Mouse (Mus musculus) retina, adult 2 months (tissue): ENCODE results near the gene Cdhr1.

ENCODE experiments used
- DNase-seq: peaks from one replicate; pipeline ENCODE4 v3.0.0-alpha.2; 2012; ENCODE audit warnings: low read depth, low spot score

Cdhr1 gene

DNA sequence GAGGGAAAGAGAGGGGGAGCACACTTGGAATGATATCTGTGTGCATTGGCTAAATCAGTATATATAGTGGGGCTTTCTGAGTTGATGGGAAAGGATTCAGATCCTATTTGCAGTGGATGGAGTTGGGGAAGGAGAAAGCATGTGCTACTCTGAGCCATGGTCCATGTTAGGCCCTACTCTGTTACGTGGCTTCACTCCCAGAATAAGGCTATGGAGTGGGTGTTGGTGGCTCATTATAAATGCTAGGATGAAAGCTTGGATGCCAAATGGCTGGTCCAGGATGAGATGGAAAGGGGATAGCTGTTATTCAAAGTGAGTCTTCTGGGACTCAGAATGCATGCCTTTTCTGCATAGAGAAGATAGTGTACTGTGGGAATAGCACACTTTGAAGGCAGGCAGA lies 17.4 kb downstream of the Cdhr1 start:
- no peak for DNase-seq

DNA sequence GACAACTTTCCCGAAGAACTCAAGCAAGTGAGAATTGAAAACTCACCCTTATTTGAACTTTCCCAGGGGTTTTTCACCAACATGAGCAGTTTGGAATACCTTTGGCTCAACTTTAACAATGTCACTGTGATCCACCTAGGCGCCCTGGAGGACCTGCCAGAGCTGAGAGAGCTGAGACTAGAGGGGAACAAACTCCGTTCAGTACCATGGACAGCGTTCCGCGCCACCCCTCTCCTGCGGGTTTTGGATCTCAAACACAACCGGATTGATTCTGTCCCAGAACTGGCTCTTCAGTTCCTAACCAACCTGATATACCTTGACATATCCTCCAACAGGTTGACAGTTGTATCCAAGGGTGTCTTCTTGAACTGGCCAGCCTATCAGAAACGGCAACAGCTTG lies 29.6 kb downstream of the Cdhr1 start:
- DNase-seq, result no peak

DNA sequence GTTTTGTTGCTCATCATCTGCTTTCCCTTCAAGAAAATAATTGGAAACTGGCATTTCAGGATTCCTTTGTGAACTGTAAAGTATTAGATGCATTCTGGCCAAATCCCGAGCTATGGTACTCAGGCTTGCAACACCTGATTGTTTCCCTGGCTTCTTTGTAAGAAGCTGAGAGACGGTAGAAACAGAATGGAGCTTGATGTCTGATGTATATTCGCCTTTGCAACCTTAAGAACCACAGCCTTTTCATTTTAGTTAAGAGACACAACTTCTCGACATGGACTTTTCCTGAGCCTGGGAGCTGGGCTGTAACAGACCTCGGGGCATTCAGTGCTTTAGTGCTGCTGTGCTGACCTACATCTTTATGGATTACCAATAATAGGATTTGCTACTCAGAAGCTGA lies 30.5 kb downstream of the Cdhr1 start, which contains the start of gene Lrit2:
Gene Lrit2 (plus strand): TSS at position 301 of the 400 bp plus-strand sequence.
- DNase-seq, result peak; percentile 65

DNA sequence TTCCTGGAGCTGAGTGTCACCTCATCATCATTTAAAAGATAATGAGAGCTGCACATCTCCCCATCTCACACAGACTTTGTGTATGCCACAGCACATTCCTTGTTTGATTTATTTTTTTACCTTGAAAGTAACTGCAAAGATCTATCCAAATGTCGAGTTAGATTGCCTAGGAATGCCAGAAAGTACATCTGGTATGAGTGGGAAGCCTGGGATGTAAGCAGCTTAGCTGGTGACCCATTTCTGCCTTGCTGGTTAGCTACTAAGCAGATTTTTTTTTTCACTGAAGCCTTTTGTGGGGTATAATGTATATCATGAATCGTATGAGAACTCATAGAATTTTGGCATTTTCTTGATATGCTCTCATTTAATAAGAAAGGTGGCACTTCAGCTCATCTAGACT lies 31.5 kb downstream of the Cdhr1 start:
- DNase-seq, result no peak

DNA sequence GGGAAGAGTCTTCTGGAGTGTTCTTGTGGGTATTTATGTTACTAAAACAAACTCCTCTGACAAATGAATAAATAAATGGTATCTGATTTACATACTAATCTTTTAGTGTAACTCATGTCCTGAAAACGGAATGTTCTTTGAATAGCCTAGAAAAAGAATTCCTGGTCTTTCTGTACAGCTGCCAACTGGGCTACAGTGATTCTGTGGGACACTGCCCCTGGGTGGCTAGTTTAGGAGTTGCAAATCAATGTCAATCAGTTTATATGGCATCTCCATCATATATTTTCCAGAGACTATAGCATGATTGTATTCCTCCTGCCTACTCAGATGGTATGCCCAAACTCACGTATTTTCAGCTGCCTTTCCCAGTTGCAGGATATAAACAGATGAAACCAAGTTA lies 33.3 kb downstream of the Cdhr1 start:
- DNase-seq, result no peak

DNA sequence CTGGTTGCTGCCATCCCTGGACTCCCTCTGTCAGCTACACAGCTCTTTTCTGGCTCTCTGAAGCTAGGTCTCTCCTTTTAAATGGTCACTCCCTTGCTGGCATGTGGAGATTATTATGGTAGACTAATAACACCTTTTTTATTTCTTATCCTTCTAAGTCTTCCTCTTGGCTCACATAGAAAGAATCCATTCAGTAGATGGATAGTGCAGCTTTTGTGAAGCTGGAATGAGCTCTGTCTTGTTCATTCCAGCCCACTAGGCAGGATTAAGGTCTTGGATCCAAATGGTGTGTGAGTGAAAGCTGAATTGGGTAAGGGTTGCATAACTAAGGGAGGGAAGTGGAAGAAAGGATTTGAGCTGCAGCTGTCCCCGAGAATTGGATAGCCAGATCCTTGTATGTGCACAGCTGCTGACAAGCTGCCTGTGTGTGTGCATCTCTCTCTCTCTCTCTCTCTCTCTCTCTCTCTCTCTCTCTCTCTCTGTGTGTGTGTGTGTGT lies 49.2 kb downstream of the Cdhr1 start, which contains the start of gene Rgr:
Gene Rgr (minus strand): TSS at position 51 of the 497 bp plus-strand sequence.
- DNase-seq, result no peak

DNA sequence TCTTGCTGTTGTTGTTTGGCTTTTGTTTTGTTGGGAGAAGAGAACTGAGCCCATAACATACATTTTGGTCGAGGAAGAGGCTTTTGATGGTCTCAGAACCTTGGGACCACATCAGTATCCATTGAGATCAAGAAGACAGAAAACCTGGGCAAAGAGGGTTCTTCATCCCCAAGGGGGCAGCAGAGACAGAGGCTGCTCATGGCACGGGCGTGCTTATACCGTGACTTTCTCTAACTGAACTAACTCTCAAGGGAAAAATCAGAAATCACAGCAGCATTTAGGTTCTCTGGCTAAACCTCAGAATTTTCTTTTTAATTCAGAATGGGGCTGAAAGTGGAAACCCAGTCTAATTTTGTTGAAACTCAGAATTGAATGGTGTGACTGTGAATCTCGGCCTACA lies 63.7 kb downstream of the Cdhr1 start:
- DNase-seq, result no peak

DNA sequence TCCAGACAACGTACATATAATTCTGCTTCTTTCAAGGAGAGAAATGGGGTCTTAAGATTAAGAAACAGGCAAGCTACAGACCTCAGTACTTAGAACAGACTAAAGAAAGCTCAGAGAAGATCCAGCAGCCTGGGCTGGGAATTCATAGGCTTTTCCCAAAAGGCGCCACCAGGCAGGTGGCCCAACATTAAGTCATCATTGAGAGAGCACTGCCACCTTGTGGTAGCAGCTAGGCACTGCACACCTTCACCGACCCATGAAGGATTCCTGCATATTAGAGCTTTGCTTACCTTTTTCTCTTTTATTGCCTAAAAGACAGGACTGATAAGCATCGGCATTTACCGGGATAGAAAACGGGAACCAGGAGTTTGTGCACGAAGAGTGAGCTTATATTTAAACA lies 64.9 kb downstream of the Cdhr1 start:
- peak; percentile 61 for DNase-seq

DNA sequence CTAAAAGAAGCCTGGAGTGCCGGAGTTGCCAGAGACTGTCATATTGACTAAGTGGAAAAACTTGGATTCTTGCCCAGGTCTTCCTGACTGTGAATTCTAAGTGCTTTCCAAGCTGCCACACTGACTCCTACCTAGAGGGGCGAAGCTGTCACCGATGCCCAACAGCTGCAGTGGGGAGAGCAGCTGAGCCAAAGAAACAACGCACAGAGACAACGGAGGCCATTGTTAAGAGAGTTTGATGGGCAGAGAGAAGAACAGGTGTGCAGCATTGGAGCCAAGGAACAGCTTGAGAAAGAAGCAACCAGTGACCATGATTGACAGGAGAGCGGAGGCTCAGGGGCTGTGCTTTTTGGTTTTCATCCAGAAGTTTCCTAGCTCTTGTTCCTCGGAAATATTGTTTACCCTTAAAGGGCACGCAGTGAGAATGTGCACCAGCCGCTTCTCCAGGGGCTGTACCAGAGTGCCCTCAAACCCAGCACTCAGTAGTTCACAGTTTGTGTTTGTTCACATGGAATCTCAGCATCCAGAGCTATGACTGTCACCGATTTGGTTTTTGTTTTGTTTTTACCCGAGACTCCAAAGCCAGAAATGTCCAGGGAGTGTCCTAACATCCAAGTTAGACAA lies 65.6 kb downstream of the Cdhr1 start:
- DNase-seq, result no peak

DNA sequence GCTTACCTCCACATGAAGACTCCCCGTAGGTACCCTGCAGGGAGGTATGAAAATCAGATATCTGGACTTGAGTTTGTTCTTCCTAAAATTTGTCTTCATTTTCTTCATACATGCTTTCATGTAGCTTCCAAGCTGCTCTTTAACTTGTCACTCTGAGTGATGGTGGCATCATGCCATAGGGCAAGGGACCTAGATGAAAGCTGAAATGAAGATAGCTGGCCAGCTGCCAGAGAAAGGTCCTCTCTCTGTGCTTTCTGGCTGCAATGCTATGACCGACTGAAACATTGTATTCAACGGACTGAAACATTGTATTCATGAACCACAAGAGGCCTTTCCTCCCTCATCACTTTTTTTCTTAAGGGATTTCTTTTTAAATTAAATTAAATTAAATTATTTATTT lies 69.6 kb downstream of the Cdhr1 start:
- DNase-seq, result no peak

DNA sequence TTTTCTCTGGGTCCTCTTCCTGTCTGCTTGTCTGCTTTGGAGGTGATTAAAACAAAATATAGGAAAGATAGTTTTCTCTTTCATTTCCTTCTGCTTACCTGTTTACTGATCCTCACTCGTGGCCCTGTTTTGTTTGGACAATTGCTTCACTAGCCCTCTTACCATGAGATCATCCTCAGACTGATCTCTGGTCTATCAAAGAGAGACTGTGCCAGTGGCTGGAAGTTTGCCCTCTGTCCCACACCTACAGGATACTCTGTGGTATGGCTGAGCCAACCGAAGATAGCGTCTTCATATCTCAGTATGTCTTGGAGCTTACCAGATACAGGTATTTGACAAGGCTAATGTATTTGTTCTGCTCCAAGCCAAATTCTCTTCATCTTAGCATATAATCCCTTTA lies 70.2 kb downstream of the Cdhr1 start:
- no peak for DNase-seq
